Mouse (Mus musculus) bone marrow macrophage, adult 2 months (primary cell): ENCODE results near the gene Hcfc1r1. TPM values are rescaled to one million over a fixed set of nuclear protein-coding genes. Genes with fewer than 3 reads are reported as not detected.
A peak's percentile ranks its signal among the peaks of the same experiment; 100 is the strongest.

ENCODE experiments used
- H3K27ac ChIP-seq: 2 replicates; pipeline ENCODE4 v1.5.1; 2012; ENCODE audit warnings: low read depth, low read length; ENCODE audit not compliant: insufficient read depth
- H3K4me1 ChIP-seq: 2 replicates; pipeline ENCODE4 v1.6.1; 2012; ENCODE audit warnings: low read length; ENCODE audit not compliant: control insufficient read depth, insufficient read depth
- H3K4me3 ChIP-seq: 2 replicates; pipeline ENCODE4 v1.5.1; 2012; ENCODE audit warnings: mild to moderate bottlenecking, low read length, moderate library complexity; ENCODE audit not compliant: insufficient read depth
- CTCF ChIP-seq: IDR thresholded peaks from 2 replicates; pipeline ENCODE4 v1.5.1; 2012; ENCODE audit warnings: low read depth, mild to moderate bottlenecking, low read length, moderate library complexity
- POLR2A ChIP-seq: IDR thresholded peaks from 2 replicates; pipeline ENCODE4 v1.6.1; 2012; ENCODE audit warnings: mild to moderate bottlenecking, low read depth, low read length, borderline replicate concordance
- polyA plus RNA-seq: library from polyadenylated mRNA; stranded (reverse); fragments of >200 nt; gene quantifications from 2 replicates; pipeline ENCODE4 v1.2.4, GENCODE M21; 2012; ENCODE audit not compliant: missing spikeins, insufficient read depth, insufficient read length

Gene Hcfc1r1
- polyA plus RNA-seq: 101 and 118 TPM in 2 replicates

GRCm38 (mm10) chr17:23673424-23674073, at the start of gene Hcfc1r1, which contains the start of gene Thoc6:
Hcfc1r1 (plus strand) TSS chr17:23673596.
Thoc6 (minus strand) TSS chr17:23673882.
- peak within 1 kb of the TSS; percentile 69 for H3K4me3 ChIP-seq
- H3K4me1 ChIP-seq: peaks cover 17% of the 10 kb centered on the region
- TF ChIP-seq POLR2A (no peak), CTCF (no peak)
- peak within 1 kb of the TSS; percentile 74 for H3K27ac ChIP-seq

DNA sequence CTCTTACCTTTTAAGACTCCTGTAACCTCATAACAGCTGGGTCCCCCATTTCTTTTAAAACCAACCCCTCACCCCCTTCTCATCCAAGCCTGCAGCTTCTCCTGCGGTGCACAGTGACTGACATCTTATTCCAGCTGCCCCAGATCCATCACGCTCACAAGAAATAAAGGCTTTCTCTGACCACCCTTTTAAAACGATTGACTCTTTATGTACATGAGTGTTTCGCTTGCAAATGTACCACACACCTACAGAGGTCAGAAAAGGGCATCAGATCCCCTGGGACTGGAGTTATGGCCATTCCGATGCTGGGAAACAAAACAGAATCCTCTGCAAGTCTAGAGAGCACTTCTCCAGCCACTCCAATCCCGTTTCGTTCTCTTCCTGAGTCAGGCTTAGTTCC, 45.6 kb upstream of the Hcfc1r1 start:
- H3K4me1 ChIP-seq: no peaks in the 10 kb centered on the region
- H3K27ac ChIP-seq: no peak overlapping the region
- TF ChIP-seq POLR2A: no peak
- TF ChIP-seq CTCF: no peak
- H3K4me3 ChIP-seq: no peak overlapping the region

DNA sequence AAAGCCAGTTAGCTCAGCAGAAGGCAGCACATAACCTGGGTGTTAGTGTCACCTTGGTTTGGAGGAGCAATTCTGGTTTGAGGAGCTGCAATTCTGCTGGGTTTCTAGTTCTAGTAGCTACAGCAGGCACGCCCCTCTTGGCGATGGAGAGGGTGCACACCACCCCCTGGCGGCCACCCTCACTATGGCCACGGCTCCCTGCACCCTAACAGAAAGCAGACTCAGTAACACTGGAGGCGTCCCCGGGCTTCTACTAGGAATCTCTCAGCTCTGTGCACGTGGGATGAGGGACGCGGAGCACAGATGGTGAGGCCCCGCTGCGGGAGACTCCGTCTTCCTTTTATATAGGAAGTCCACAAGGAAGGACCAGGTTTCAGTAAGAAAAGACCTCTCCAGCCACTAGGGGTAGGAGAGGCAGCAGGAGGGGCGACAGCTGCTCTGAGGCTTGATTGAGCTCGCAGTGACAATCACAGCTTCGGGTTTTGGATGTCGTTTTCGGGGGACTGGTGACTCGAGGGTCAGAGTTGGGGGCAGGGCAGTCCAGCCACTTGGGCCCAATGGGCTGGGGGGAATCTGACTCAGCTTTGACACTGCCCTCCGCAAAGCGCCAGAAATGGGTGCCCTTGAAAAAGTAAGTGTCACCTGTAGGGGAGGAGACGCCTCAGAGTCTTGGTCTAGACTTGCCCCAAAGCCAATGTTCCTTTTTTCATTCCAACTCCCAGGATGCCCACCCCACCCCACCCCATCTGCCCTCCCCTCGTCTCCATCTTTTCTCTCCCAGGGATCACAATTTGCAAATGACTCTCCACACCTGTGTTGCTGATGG, 43.0 kb upstream of the Hcfc1r1 start:
- peak; percentile 55 for TF ChIP-seq CTCF
- TF ChIP-seq POLR2A: no peak
- Histone ChIP-seq H3K27ac (no peak overlapping the region), H3K4me1 (no peaks in the 10 kb centered on the region), H3K4me3 (no peak overlapping the region)

DNA sequence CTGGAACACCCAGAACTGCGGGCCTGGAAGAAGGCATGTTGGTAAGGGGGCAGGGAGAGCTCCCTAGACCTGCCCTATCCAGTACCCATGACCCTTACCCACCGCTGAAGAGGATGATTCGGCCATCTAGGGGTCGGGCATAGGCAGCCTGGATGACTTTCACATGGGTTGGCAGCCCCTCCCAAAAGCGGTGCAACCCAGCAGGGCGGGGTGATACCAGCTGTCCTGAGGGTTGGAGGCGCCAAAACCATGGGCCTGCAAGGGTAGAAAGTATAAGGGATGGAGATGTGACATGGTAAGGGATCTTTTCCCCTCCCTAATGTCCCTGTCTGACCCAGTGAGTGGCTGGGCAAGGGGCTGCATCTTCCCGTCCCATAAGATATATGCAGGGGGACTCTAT, 42.2 kb upstream of the Hcfc1r1 start:
- Histone ChIP-seq H3K4me3 (no peak overlapping the region), H3K4me1 (no peaks in the 10 kb centered on the region), H3K27ac (no peak overlapping the region)
- TF ChIP-seq CTCF: no peak
- no peak for TF ChIP-seq POLR2A

- peak within 1 kb of the TSS; percentile 60 for H3K4me3 ChIP-seq
- H3K27ac ChIP-seq: no peak within 1 kb of the TSS
- H3K4me1 ChIP-seq: no peaks in the 10 kb centered on the region
- no peak for TF ChIP-seq CTCF
- TF ChIP-seq POLR2A: no peak
These were observed 28.5 kb upstream of the Hcfc1r1 start, which contains the start of gene Mmp25 for GRCm38 (mm10) chr17:23644613-23645495. Mmp25 (minus strand) TSS chr17:23645277.

- Histone ChIP-seq H3K27ac (no peak overlapping the region), H3K4me1 (no peaks in the 10 kb centered on the region), H3K4me3 (no peak overlapping the region)
- TF ChIP-seq POLR2A (no peak), CTCF (no peak)
These were observed 27.5 kb upstream of the Hcfc1r1 start for GRCm38 (mm10) chr17:23645894-23646293.

DNA sequence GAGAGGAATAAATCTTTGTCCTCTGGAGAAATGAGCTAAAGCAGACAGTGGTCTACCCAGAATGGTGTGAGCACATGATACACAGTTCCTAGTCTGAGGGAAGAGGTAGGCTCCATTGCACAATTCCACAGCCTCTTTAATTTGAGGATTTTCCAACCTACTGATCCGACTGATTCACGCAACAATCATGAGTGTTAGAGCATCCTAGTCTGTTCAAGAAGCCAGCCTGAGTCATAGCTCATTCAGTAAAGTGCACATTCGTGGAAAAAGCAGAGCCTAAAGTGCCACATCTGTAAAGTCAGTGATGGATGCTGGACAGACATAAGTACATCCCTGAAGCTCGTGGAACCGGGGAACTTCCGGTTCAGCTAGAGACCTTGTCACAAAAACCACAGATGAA, 22.0 kb upstream of the Hcfc1r1 start:
- TF ChIP-seq CTCF (no peak), POLR2A (no peak)
- H3K4me3 ChIP-seq: no peak overlapping the region
- H3K4me1 ChIP-seq: peaks cover 12% of the 10 kb centered on the region
- H3K27ac ChIP-seq: no peak overlapping the region

DNA sequence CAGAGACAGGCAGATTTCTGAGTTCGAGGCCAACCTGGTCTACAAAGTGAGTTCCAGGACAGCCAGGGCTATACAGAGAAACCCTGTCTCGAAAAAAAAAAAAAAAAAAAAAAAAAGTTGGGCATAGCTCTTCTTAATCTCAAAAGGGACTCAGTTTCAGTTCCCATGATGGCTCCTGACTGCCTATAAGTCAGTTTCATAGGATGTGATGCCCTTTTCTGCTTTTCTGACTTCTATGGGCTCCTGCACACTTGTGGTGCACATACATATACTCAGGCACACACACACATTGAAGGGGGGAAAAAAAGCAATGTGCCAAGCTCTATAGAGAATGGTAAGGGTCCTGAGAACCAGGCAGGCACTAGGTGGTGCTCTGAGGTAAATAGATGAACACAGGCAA, 20.1 kb upstream of the Hcfc1r1 start:
- Histone ChIP-seq H3K4me1 (peaks cover 14% of the 10 kb centered on the region), H3K27ac (no peak overlapping the region), H3K4me3 (no peak overlapping the region)
- TF ChIP-seq POLR2A: no peak
- no peak for TF ChIP-seq CTCF

DNA sequence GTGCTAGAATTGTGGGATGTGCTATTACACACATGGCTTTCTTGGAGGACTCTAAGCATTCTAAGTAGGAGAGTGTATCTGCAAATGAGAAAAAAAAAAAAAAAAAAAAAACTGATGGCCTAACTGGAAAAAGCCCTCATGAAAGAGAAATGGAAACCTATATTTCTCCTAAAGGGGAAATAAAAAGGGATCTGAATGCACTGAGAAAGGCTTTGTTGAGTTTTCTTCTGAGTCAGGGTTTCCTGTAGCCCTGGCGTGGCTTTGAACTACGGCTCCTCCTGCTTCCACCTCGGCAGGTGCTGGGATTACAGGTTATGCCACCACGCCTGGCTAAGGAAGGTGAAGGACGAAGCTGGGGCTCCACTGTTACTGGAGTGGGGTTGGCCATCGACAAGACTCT, 19.4 kb upstream of the Hcfc1r1 start:
- H3K4me1 ChIP-seq: peaks cover 14% of the 10 kb centered on the region
- H3K27ac ChIP-seq: no peak overlapping the region
- no peak overlapping the region for H3K4me3 ChIP-seq
- no peak for TF ChIP-seq CTCF
- TF ChIP-seq POLR2A: no peak

DNA sequence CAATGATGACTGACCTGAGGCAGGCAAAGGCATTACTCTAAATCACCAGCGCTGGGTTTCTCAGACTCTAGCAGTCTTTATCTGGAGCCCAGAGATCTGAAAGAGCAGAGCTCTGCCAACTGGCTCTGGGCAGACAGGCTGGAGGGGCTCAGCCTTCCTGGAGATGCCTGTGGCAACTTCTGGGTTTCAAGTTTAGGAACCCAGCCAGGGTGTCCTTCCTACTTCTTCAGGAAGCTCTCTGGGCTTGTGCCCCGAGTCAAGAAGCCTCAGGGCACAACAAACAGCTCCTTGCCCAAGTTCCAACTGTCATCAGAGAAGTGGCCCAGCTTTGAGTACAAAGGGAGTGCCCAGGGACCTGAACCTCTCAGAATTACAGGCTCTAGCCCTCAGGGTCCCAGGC, 19.0 kb upstream of the Hcfc1r1 start:
- no peak overlapping the region for H3K4me3 ChIP-seq
- TF ChIP-seq CTCF (no peak), POLR2A (no peak)
- H3K27ac ChIP-seq: no peak overlapping the region
- peaks cover 14% of the 10 kb centered on the region for H3K4me1 ChIP-seq
